In genomic region chr4:40184470-40184869, GRCm38 (mm10) we compare ENCODE assay signal across 20 mouse cellular contexts. TPM values are rescaled to one million over a fixed set of nuclear protein-coding genes. Genes with fewer than 3 reads are reported as not detected.
DNase-seq lines count a peak whose midpoint lies in the region; ATAC-seq and TF ChIP-seq lines count a peak whose summit lies in the region.
"Had no signal": no experiment of that assay in that cellular context is flagged by ENCODE, and none has a peak within 500 bp of the region (broad histone marks: within the 10 kb centered on the region; RNA-seq: fewer than 3 reads in every experiment).

No protein-coding gene starts in this region.

- peaks cover 25% of the 10 kb centered on the region; the same call in 1 of the 2 replicates for H3K4me1 ChIP-seq in kidney, adult 2 months (ENCODE audit: control insufficient read depth, insufficient read depth, low read length)
- no peaks in the 10 kb centered on the region for H3K4me1 ChIP-seq in kidney, embryonic 16.5 days (ENCODE audit: insufficient read depth, low read length)
- H3K4me1 ChIP-seq in kidney, postnatal 0 days (replicated peaks; ENCODE audit: insufficient read depth, low read length) = no peaks in the 10 kb centered on the region
- no peaks in the 10 kb centered on the region for H3K4me1 ChIP-seq in kidney, embryonic 15.5 days
- peaks cover 18% of the 10 kb centered on the region; the same call in 1 of the 2 replicates for H3K4me1 ChIP-seq in small intestine, adult 2 months (ENCODE audit: control insufficient read depth, insufficient read depth, insufficient read length, low read length)
- H3K4me1 ChIP-seq: embryonic facial prominence, embryonic 10.5 days; embryonic facial prominence, embryonic 12.5 days; forebrain, embryonic 13.5 days; forebrain, embryonic 15.5 days had no signal

- TF ChIP-seq POLR2A in kidney, adult 2 months (IDR thresholded peaks at IDR 0.05; ENCODE audit: low read depth, low read length) = no peak
- TF ChIP-seq POLR2A in small intestine, adult 2 months (IDR thresholded peaks at IDR 0.05; ENCODE audit: low read depth, low read length) = no peak

- H3K4me3 ChIP-seq in kidney, adult 2 months (ENCODE audit: insufficient read depth, low read depth, low read length) = no peak overlapping the region
- no peak overlapping the region for H3K4me3 ChIP-seq in kidney, embryonic 16.5 days (ENCODE audit: low read length)
- H3K4me3 ChIP-seq in kidney, postnatal 0 days (replicated peaks; ENCODE audit: low read depth, low read length) = no peak overlapping the region
- no peak overlapping the region for H3K4me3 ChIP-seq in kidney, embryonic 15.5 days (replicated peaks)
- no peak overlapping the region for H3K4me3 ChIP-seq in small intestine, adult 2 months (ENCODE audit: low read depth, low read length)
- H3K4me3 ChIP-seq: embryonic facial prominence, embryonic 10.5 days; embryonic facial prominence, embryonic 12.5 days; forebrain, embryonic 13.5 days; forebrain, embryonic 15.5 days had no signal

- peak overlapping the region; percentile 40 for H3K27ac ChIP-seq in kidney, adult 2 months (ENCODE audit: insufficient read depth, low read depth, low read length)
- no peak overlapping the region for H3K27ac ChIP-seq in kidney, embryonic 16.5 days (ENCODE audit: low read length)
- no peak overlapping the region for H3K27ac ChIP-seq in kidney, postnatal 0 days
- no peak overlapping the region for H3K27ac ChIP-seq in kidney, embryonic 15.5 days
- peak overlapping the region; percentile 26; the same call in 1 of the 2 replicates for H3K27ac ChIP-seq in small intestine, adult 2 months (ENCODE audit: insufficient read depth, low read depth, low read length)
- H3K27ac ChIP-seq: embryonic facial prominence, embryonic 10.5 days; embryonic facial prominence, embryonic 12.5 days; forebrain, embryonic 13.5 days; forebrain, embryonic 15.5 days had no signal

- H3K36me3 ChIP-seq in kidney, adult 2 months (ENCODE audit: control insufficient read depth, insufficient read depth, low read length) = peaks cover 3% of the 10 kb centered on the region
- H3K36me3 ChIP-seq in kidney, embryonic 16.5 days (ENCODE audit: insufficient read depth, low read length) = peaks cover 78% of the 10 kb centered on the region
- peaks cover 46% of the 10 kb centered on the region for H3K36me3 ChIP-seq in kidney, postnatal 0 days (ENCODE audit: insufficient read depth, low read length)
- H3K36me3 ChIP-seq in kidney, embryonic 15.5 days = peaks cover 96% of the 10 kb centered on the region
- H3K36me3 ChIP-seq in small intestine, adult 2 months (ENCODE audit: control insufficient read depth, insufficient read depth, low read length) = peaks cover 62% of the 10 kb centered on the region

- 46% methylated on average over 5 of the region's 5 CpGs for WGBS in kidney, adult 2 months
- whole genome bisulfite sequencing in kidney, embryonic 16.5 days = 72% methylated on average over 5 of the region's 5 CpGs
- WGBS in kidney, postnatal 0 days = 72% methylated on average over 5 of the region's 5 CpGs
- WGBS in kidney, embryonic 15.5 days = 74% methylated on average over 5 of the region's 5 CpGs
- WGBS in small intestine, adult 2 months = 68% methylated on average over 5 of the region's 5 CpGs

- ATAC-seq in kidney, embryonic 16.5 days (ENCODE audit: low FRiP score, low TSS enrichment) = no peak
- 0 out of 2 replicates have a peak, but pooled peaks have one; percentile 14 for ATAC-seq in kidney, postnatal 0 days (replicated peaks; ENCODE audit: low FRiP score, low read depth)
- ATAC-seq in kidney, embryonic 15.5 days (replicated peaks; ENCODE audit: low FRiP score) = no peak
- ATAC-seq: activated CD4-positive, CD25-positive, alpha-beta regulatory T cell, adult 4 months; forebrain, embryonic 13.5 days; forebrain, embryonic 15.5 days had no signal

- no peak overlapping the region for H3K9ac ChIP-seq in kidney, embryonic 16.5 days (replicated peaks; ENCODE audit: low read length)
- H3K9ac ChIP-seq in kidney, postnatal 0 days (ENCODE audit: low read depth, low read length) = no peak overlapping the region
- H3K9ac ChIP-seq in kidney, embryonic 15.5 days = no peak overlapping the region
- H3K9ac ChIP-seq: embryonic facial prominence, embryonic 12.5 days; forebrain, embryonic 13.5 days; forebrain, embryonic 15.5 days had no signal

- no peak for TF ChIP-seq CTCF in kidney, adult 2 months (conservative IDR thresholded peaks at IDR 0.05; ENCODE audit: insufficient read depth, insufficient read length, low read depth, low read length)
- no peak for TF ChIP-seq CTCF in kidney, postnatal 0 days (IDR thresholded peaks at IDR 0.05; ENCODE audit: low read depth)
- no peak for TF ChIP-seq CTCF in small intestine, adult 2 months (IDR thresholded peaks at IDR 0.05; ENCODE audit: extremely low read depth, insufficient read length, insufficient replicate concordance, low read depth, low read length)

- no peak overlapping the region for H3K4me2 ChIP-seq in kidney, embryonic 16.5 days (replicated peaks; ENCODE audit: low read depth, low read length)
- H3K4me2 ChIP-seq in kidney, postnatal 0 days (ENCODE audit: low read length) = no peak overlapping the region
- no peak overlapping the region for H3K4me2 ChIP-seq in kidney, embryonic 15.5 days
- H3K4me2 ChIP-seq: embryonic facial prominence, embryonic 12.5 days; forebrain, embryonic 13.5 days; forebrain, embryonic 15.5 days had no signal

- H3K27me3 ChIP-seq in kidney, adult 2 months (replicated peaks; ENCODE audit: control insufficient read depth, insufficient read depth, low read length) = no peaks in the 10 kb centered on the region
- H3K27me3 ChIP-seq in kidney, embryonic 16.5 days (ENCODE audit: insufficient read depth, low read length) = no peaks in the 10 kb centered on the region
- no peaks in the 10 kb centered on the region for H3K27me3 ChIP-seq in kidney, postnatal 0 days (ENCODE audit: insufficient read depth, low read length)
- no peaks in the 10 kb centered on the region for H3K27me3 ChIP-seq in kidney, embryonic 15.5 days
- H3K27me3 ChIP-seq in small intestine, adult 2 months (ENCODE audit: control insufficient read depth, insufficient read depth, low read length) = no peaks in the 10 kb centered on the region
- H3K27me3 ChIP-seq: embryonic facial prominence, embryonic 12.5 days; forebrain, embryonic 13.5 days; forebrain, embryonic 15.5 days had no signal

- DNase-seq in kidney, adult 2 months = peak; percentile 54
- DNase-seq in kidney, postnatal 0 days (ENCODE audit: low spot score) = no peak
- peak; percentile 18 for DNase-seq in yolk sac, embryonic 10.5 days (ENCODE audit: low spot score)
- DNase-seq in T-cell, adult 2 months (ENCODE audit: low spot score) = no peak
- DNase-seq: adrenal gland, adult 8-10 months; adrenal gland, postnatal 14 days; adrenal gland, postnatal 36 days; cerebellum, adult 11-12 months; cerebellum, adult 2 months; cerebellum, adult 9-10 months; cerebellum, postnatal 10 days; cerebellum, postnatal 25 days had no signal

- no peaks in the 10 kb centered on the region for H3K9me3 ChIP-seq in kidney, embryonic 16.5 days (ENCODE audit: low read length)
- H3K9me3 ChIP-seq in kidney, postnatal 0 days (replicated peaks; ENCODE audit: low read length) = no peaks in the 10 kb centered on the region
- no peaks in the 10 kb centered on the region for H3K9me3 ChIP-seq in kidney, embryonic 15.5 days (replicated peaks)
- H3K9me3 ChIP-seq: embryonic facial prominence, embryonic 10.5 days; embryonic facial prominence, embryonic 12.5 days; forebrain, embryonic 13.5 days; forebrain, embryonic 15.5 days had no signal

RNA-seq across cellular contexts. Expression of gene Aco1, which starts 41.6 kb away (rescaled TPM):
- polyA plus RNA-seq in kidney, adult 2 months (2012; rRNA removed) = 179 and 182 TPM in 2 replicates
- 89.4 and 91.0 TPM in 2 replicates for polyA plus RNA-seq in kidney, embryonic 16.5 days (2015; fragmentation: Nextera tagmentation; extraction: Ambion mirVana)
- polyA plus RNA-seq in kidney, postnatal 0 days (2015; fragmentation: Nextera tagmentation; extraction: Ambion mirVana) = 82.3 and 87.8 TPM in 2 replicates
- 74.5 and 77.7 TPM in 2 replicates for polyA plus RNA-seq in kidney, embryonic 15.5 days (2015; fragmentation: Nextera tagmentation; extraction: Ambion mirVana)
- 26.2 and 58.2 TPM in 2 replicates for polyA plus RNA-seq in small intestine, adult 2 months (2012; rRNA removed)

RNA-seq across cellular contexts. Expression of gene Ddx58, which starts 55.2 kb away (rescaled TPM):
- polyA plus RNA-seq in kidney, adult 2 months (2012; rRNA removed) = 14.5 and 19.4 TPM in 2 replicates
- 7.8 and 12.3 TPM in 2 replicates for polyA plus RNA-seq in kidney, embryonic 16.5 days (2015; fragmentation: Nextera tagmentation; extraction: Ambion mirVana)
- polyA plus RNA-seq in kidney, postnatal 0 days (2015; fragmentation: Nextera tagmentation; extraction: Ambion mirVana) = 11.9 and 14.0 TPM in 2 replicates
- polyA plus RNA-seq in kidney, embryonic 15.5 days (2015; fragmentation: Nextera tagmentation; extraction: Ambion mirVana) = 8.2 and 11.4 TPM in 2 replicates
- polyA plus RNA-seq in small intestine, adult 2 months (2012; rRNA removed) = 8.1 and 19.9 TPM in 2 replicates

Comparison
In these comparisons a context has a peak if more than half of its experiments do, and no peak if none do; other contexts are left out.
1. DNase-seq: peak in kidney, adult 2 months (single experiment) and yolk sac, embryonic 10.5 days (single experiment); none in kidney, postnatal 0 days (single experiment) and T-cell, adult 2 months (single experiment).
2. H3K27ac ChIP-seq: peak in kidney, adult 2 months (single experiment) and small intestine, adult 2 months (single experiment); none in kidney, embryonic 16.5 days (single experiment), kidney, postnatal 0 days (single experiment) and kidney, embryonic 15.5 days (single experiment).